ENCODE assay signal across 26 mouse cellular contexts in genomic region chr13:23605052-23605451, GRCm38 (mm10). TPM values are rescaled to one million over a fixed set of nuclear protein-coding genes. Genes with fewer than 3 reads are reported as not detected.
"Had no signal": no experiment of that assay in that cellular context is flagged by ENCODE, and none has a peak within 500 bp of the region (broad histone marks: within the 10 kb centered on the region; RNA-seq: fewer than 3 reads in every experiment).

No protein-coding gene starts in this region.

- H3K9me3 ChIP-seq: hindbrain, embryonic 10.5 days; hindbrain, embryonic 12.5 days; intestine, embryonic 15.5 days; kidney, embryonic 15.5 days; limb, embryonic 10.5 days; limb, embryonic 12.5 days had no signal

- ATAC-seq: forebrain, embryonic 16.5 days; hindbrain, embryonic 16.5 days; inflammation-experienced regulatory T-cells, adult 6 months; intestine, embryonic 15.5 days; intestine, postnatal 0 days had no signal

- H3K27ac ChIP-seq: gastrocnemius, adult 2 months; heart, adult 2 months; hindbrain, embryonic 10.5 days; hindbrain, embryonic 12.5 days; hindbrain, embryonic 14.5 days; intestine, embryonic 15.5 days; kidney, embryonic 15.5 days; layer of hippocampus, adult 2 months; left cerebral cortex, adult 2 months; limb, embryonic 10.5 days; limb, embryonic 12.5 days; liver, embryonic 14.5 days had no signal

- H3K4me3 ChIP-seq: gastrocnemius, adult 2 months; heart, adult 2 months; hindbrain, embryonic 10.5 days; hindbrain, embryonic 12.5 days; intestine, embryonic 15.5 days; kidney, embryonic 15.5 days; layer of hippocampus, adult 2 months; left cerebral cortex, adult 2 months; limb, embryonic 10.5 days; limb, embryonic 12.5 days had no signal

- H3K36me3 ChIP-seq: hindbrain, embryonic 10.5 days; hindbrain, embryonic 12.5 days; intestine, embryonic 15.5 days; kidney, embryonic 15.5 days; limb, embryonic 10.5 days; limb, embryonic 12.5 days had no signal

- H3K4me1 ChIP-seq: hindbrain, embryonic 10.5 days; hindbrain, embryonic 12.5 days; intestine, embryonic 15.5 days; limb, embryonic 10.5 days; limb, embryonic 12.5 days had no signal

- H3K9ac ChIP-seq: hindbrain, embryonic 12.5 days; hindbrain, embryonic 14.5 days; intestine, embryonic 15.5 days; kidney, embryonic 15.5 days; limb, embryonic 12.5 days; liver, embryonic 14.5 days had no signal

- H3K4me2 ChIP-seq: heart, embryonic 11.5 days; hindbrain, embryonic 12.5 days; hindbrain, embryonic 14.5 days; intestine, embryonic 15.5 days; kidney, embryonic 15.5 days; limb, embryonic 12.5 days had no signal

- H3K27me3 ChIP-seq: hindbrain, embryonic 12.5 days; intestine, embryonic 15.5 days; kidney, embryonic 15.5 days; limb, embryonic 12.5 days had no signal

- DNase-seq: gastrocnemius, adult 2 months; gastrocnemius, postnatal 10 days; gastrocnemius, postnatal 25 days; heart, adult 2 months; heart, postnatal 10 days; heart, postnatal 4 days; kidney, adult 18-20 months; kidney, adult 8-10 months; kidney, postnatal 14 days; kidney, postnatal 4 days; liver had no signal

RNA-seq across cellular contexts. Expression of gene Hist1h2ad, which starts 30.9 kb away (rescaled TPM):
- polyA plus RNA-seq: hindbrain, embryonic 14.5 days had no signal
